Mouse (Mus musculus): ENCODE results near the gene Mapk8ip1. TPM values are rescaled to one million over a fixed set of nuclear protein-coding genes. Genes with fewer than 3 reads are reported as not detected.

Gene Mapk8ip1
- total RNA-seq, 4 experiments from 2014 or later = 3.4 to 4.6 (median 3.9) TPM

DNA sequence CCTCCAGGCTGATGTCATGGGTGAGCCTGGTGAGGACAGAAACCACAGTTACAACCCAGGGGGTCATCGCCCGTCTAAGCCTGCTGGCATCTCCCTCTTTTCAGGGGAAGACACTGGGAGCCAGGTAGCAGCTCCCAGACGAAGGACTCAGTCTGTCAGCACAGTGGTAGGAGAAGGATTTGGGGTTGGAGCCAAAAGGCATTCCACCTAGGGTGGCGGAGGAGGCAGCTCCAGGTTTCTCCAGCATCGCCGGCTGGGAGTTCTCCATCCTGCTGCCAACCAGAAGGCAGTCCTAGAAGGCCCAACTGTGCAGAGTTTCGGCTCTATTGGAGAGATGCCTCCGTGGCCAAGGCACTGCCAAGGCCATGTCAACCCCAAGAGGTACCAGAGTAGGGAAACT is 9.9 kb downstream of the Mapk8ip1 start:
- DNase-seq (ENCODE audit: low spot score) = no peak

DNA sequence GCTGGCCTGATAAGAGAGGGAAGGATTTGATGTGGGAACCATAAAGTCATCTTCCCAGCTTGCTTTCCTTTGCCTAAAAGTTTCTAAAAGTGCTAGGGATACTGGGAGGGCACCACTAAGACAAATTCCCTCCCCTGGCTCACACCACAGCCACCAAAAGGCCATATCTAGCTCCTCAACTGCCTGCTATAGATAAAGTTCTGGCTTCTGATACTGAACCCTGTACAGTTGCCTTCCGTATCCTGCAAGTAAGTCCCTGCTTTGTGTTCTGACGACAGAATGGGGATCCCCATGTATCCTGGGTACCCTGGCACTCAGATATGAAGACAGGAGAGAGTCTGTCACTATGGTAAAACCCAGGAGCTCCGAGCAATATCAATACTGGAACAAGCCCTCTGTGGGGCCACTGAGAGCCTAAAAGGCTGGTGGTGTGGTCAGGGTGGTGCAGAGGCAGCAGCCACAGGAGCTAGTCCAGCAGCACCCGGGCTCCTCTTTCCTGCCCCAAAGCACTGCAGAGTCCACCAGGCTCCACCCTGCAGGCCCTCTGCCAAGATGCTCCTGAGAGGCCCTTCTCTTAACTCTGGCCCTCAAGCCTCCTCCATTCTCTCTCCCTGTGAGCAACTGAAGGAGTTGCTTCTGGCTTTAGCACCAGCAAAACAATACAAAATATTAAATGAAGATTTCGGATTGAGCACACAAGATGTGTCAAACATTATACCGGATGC is 10.7 kb downstream of the Mapk8ip1 start:
- no peak for DNase-seq (ENCODE audit: low spot score)

DNA sequence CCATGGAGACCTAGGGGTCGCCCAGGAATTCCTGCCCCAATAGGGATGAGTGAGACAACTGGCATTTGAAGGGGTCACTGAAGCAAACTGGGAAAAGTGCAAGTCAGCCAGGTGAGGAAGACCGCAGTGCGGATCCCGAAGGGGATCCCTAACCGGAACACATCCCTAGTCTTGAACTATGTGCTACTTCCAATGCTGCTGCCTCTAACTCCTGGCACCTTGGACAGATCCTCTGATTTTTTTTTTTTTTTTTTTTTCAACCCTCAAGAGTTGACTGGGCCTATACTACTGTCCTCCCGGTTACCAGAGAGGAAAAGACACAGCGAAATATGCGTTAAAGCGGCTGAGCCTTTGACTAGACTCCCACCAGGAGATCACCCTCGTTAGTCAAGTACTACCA is 11.4 kb downstream of the Mapk8ip1 start:
- no peak for DNase-seq (ENCODE audit: low spot score)

DNA sequence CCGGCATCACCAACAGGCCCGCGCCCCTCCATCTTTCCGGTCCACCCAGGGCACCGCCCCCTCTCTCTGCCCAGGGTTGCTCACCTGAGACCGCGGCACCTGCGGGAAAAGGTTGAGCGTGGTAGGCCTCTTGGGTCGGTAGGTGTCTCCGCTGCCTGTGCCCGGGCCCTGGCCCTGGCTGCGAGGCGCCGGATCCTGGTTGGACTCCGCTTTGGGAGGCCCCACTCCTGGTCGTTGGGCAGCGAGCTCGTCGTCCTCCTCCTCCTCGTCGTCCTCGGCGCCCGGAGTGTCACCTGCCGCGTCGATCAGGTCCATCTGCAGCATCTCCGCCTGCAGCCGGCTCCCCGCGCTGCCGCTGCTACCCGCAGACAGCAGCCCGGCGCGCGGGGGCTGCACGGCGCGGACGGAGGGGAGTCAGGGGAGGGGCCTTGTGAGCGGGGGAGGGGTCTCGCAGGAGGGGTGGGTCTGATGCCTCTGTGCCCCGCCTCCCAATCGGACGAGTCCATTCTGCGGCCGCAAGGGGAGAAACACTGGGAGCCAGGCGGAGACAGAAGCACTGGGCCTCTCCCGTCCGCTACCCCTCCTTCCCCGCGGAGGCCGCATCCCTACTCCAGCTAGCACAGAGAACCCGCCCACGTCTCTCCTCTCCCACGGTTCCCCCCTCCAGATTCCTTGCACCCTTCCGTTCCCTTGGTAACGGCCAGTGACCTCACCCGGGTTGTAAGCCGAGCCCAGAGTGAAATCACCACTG is 12.0 kb downstream of the Mapk8ip1 start:
- peak; percentile 82 for DNase-seq (ENCODE audit: low spot score)

DNA sequence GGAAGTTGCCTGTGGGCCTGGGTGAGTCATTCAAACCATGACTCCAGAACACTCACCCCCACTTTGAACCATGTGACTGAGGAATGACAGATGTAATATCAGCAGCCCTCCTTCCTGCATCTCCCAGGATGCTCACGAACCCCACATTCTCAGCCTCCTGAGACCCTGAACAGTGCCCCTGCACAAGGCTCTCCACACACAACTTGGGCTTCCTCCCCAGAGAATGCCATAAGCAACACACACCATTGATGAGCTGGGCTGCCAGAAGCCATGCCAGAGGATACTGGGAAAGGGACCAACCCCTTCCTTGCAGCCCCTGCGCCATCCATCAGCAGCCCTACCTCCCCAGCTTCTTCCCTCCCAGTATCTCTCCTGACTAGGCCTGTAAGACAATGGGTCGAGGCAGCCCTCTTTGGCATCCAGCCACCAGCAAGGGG is 13.0 kb downstream of the Mapk8ip1 start:
- no peak for DNase-seq (ENCODE audit: low spot score)

DNA sequence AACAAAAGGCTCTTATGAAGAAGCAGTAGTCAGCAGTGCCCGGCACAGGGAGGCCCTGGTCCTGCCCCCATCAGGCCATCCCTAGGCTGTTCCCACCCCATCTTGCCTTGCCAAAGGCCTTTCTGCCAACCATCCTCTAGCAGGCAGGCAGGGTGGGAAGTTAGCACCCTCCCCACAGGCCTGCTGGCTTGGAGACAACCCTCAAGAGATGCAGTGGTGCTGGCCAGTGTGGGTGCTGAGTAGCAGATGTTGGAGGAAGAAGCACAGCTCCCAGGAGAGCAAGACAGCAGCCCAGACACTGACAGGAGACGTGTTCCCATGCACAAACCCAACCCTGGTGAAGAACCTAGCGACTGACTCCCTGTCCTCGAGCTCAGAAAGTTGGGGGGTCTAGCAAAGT is 13.4 kb downstream of the Mapk8ip1 start:
- no peak for DNase-seq (ENCODE audit: low spot score)

DNA sequence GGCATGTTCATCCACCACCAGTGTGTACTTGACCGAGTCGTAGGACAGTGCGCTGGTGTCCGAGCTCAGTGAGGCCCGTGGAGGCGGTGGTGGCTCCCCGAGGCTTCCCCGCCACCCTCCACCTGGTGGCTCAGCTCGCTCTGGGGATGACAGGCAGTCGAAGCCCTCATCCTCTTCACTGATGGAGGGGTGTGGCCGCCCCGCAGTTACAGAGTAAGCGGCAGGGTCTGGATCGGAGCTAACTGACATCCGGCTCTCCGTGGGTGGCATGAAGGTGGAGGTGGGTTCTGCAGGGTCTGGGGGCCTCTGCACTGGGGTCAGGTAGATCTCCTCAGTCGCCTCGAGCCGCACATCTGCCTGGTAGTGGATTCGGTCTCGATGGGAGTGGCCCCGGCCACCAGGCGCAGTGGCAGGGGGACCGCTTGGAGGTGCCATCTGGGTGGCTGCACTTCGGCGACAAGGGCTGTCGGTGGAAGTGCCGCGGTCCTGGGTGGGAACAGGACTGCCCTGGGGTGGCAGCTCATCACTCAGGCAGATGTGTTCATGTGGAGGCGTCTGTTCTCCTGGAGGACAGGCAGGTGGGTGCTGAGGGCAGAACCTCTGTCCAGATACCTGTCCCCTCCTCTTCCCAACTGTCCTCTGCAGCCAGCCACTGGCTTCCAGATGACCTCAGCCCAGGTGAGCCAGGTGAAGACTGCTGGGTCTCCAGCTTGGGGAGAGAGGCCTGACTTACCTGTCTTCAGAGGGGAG is 14.1 kb downstream of the Mapk8ip1 start:
- DNase-seq (ENCODE audit: low spot score) = no peak

DNA sequence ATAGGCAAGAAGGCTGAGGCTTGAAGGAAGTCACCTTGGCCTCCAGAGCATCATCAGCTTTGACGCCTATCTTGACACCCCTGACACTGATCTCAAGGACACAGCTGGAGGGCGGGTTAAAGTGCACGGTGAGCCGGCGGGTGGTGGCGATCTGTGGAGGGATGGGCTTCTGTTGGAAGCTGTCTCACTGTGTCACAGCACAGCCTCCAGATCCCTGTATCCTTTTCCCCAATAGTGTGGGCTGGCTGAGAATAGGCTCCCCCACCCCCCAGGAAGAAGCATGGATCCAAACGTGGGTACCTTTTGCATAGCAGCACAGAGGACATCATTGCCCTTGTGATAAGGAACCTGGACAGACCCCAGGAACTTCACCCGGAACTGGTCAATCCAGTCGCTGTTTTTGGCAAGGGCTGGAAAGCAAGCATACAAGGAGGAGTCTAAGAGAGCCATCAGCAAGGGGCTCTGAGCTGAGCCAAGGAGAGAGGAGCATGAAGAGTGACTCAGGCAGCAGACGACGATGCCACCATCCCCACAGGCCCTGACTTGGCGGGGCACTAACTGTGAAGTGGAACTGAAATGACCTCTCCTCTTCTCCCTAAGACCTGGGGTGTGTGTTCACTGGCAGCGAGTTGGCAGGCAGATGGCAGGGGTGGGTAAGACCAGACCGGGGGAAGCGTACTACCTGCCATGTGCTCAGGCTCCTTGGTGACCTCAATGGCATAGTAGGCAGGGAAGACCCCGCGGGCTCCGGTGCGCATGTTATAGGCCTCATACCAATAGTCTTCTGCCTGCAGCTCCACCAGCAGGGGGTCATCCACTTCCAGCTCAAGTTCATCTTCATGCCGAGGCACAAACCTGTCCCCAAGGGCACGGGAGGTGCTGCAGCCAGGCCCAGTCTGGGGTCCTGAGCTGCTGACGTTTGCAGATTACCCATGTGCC is 15.7 kb downstream of the Mapk8ip1 start:
- DNase-seq (ENCODE audit: low spot score) = no peak

DNA sequence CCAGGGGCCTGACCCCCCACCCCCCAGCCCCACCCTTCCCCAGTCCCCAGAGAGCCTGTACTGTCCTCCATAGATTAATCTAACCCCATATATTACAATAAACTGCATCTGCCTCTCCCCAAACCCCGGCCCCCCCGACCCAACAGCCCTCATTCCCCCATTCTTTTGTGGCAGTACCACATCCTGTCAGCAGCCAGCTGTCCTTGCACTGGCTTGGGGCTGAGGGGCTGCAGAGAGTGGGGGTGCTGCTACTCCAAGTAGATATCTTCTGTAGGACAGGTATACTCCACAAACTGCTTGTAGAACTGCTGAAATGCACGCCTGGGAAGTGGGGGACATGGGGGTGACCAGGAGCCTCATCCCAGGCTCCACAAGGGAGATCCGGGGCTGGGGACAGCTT is 17.0 kb downstream of the Mapk8ip1 start:
- no peak for DNase-seq (ENCODE audit: low spot score)

DNA sequence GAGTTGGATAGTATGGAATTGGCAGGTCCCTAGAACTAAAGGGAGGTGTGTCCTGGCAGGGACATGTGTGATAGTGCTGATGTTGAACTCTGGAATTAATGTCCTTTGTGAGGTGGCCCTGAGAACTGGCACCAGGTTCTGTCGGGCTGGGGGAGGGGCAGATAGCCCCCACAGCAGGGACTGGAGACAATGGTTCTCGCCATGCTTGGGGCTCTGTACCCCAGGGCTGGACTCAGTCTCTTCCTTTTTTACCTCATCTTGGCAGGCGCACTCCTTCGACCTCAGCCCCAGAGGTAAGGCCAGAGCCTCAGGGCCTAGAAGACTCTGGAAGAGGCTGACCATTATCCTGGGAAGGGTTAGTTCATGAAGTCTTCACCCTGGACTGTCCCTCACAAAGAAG is 18.3 kb downstream of the Mapk8ip1 start:
- no peak for DNase-seq (ENCODE audit: low spot score)

DNA sequence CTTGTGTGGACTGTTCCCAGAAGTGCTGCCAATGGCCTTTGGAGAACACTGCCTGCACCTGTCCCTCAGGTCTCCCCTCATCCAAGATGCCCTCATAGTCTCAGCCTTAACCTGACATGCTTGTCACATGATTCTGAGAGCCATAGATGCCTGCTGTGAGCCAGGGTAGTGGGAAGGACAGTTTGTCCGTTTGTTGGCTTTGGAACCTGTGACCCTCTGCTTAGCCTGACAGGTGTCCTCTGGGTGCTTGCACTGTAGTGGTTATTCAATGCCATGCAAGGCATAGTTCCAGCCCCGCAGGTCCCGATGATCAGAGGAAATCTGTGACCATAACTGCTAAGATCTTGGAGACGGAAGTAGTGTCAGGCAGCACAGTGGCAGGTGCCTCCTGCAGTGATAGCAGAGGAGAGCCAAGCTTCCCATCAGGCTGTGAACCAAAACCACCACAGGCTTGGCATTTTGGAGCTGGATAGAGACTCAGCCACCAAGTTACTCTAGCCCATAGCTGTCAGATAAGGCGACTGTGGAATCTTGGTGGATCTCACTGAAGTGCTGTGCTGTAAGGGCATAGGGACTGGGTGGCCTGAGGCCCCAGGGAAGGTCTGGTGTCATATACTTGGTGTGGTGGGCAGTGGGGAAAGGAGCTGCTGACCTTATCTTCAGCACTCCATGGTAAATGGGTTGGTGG is 19.0 kb downstream of the Mapk8ip1 start, which contains the start of gene 1700029I15Rik:
1700029I15Rik (plus strand) TSS at position 638 of the 688 bp plus-strand sequence.
- no peak for DNase-seq (ENCODE audit: low spot score)

DNA sequence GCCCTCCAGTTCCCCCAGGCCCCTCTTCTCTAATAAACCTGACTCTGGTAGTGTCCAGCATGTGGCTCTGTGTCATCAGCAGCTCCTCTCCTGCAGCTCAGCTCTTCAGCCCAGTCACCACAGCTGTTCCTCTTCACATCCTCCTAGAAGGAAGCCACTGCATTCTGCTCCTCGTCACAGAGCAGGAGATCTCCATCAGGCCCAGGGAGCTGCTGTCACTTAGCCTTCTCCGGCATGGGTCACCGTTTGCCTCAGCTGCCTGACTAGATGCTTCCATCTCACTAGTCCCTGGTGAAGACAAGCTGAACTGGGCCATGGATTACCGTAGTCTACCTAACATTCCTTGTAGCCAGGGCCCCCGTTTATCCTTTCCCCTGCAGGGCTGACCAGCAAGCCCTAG is 19.9 kb downstream of the Mapk8ip1 start:
- no peak for DNase-seq (ENCODE audit: low spot score)

DNA sequence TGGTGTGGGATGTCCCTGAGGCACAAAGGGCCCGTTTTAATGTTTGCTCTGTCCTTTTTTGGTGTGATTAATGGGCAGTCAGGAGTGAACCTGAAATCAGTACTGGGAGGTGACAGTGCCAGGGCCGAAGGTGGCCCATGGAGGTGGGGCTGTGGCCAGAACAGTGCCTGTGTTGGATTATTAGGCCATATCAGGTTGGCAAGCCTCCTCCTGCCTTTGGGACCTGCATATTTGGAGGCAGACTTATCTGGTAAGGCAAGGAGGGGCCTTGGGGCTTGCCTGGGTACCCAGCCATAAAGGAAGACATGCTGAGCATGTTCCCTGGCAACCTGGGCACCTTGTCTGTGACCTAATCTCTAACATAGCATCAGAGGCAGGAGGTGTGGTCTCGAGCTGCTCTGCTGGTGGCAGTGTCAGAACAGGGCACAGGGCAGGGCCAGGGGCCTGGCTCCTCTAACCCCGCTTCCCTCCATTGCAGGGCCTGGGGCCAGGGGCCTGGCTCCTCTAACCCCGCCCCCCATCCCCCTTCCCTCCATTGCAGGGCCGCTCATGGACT is 20.5 kb downstream of the Mapk8ip1 start:
- no peak for DNase-seq (ENCODE audit: low spot score)

DNA sequence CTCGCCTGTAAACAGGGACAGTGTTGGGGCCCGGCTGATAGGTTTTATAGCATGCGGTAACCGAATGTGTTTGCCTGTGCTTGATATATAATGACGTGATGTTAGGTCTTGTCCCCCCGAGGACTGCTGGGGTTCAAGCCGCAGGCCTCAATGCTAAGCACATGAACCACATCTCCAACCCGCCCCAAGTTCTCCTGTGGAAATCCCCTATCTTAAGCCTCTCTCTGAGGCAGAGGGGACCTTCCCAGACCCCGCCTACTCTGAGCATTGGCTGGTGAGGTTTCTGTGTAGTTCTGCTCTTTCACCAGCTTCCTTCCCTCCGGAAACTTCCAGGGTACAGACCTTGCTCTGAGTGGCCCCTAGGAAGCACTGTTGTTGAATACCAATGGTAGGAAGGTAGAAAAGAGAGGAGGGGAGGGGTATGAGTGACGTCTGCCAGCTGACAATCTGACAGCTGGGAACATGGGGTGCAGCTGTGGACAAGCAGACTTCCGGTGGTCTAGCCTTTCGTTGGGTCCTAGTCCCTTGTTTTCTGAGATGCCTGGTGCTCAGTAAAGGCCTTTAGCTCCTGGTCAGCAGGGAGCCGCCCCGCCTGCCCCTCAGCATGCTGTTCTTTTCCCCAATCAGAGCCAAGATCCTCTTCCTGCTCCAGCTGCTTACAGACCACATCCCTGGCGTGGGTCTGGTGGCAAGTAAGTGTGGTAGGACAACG is 21.1 kb downstream of the Mapk8ip1 start:
- DNase-seq (ENCODE audit: low spot score) = no peak

DNA sequence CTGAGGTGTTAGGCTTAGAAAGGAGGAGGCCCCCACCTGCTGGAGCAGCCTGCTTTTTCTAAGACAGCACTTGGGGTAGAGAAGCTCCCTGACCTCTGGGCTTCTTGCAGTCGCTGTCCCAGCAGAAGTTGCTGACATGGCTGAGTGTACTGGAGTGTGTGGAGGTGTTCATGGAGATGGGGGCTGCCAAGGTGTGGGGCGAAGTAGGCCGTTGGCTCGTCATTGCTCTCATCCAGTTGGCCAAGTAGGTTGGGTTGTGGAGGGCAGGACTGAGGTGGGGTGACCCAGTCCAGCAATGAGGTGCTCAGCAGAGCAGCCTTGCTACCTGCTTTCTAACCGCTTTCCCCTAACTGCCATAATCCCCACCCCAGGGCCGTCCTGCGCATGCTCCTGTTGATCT is 23.7 kb downstream of the Mapk8ip1 start:
- no peak for DNase-seq (ENCODE audit: low spot score)

DNA sequence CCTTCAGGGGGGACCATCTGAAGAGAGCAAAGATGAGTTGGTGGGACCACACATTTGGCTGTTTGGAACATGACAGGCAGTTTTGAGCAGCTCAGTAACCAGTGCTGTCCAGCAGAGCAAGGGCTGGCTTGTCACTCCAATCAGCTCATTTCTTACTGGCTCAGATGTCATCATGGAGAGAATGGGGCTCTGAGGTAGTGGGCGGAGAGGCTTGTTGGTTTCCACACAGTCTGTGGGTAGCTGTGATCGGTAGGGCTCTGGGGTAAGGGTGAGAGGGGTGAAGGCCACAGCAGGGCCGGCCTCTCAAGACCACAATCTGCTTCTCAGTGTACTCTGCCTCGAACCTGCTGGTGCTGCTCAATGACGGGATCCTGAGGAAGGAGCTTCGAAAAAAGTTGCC is 24.8 kb downstream of the Mapk8ip1 start:
- DNase-seq (ENCODE audit: low spot score) = no peak

DNA sequence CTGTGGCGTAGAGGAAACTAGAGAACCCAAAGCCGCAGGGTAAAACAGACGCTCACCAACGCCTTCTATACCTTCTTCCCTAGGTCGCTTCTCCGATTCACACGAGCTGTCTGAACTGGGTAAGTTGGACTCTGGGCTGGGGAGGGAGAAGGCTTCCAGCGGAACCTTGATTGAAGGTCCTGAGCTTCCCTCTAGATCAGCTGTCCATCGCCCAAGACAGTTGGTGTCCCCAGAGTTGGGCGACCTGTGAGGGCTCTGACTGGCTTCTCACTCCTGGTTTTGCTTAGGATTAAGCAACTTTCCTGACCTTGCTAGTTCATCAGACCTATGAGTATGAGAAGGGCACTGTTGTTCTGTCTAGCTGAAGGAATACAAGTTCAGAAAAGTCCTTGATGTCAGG is 25.3 kb downstream of the Mapk8ip1 start:
- DNase-seq (ENCODE audit: low spot score) = no peak

DNA sequence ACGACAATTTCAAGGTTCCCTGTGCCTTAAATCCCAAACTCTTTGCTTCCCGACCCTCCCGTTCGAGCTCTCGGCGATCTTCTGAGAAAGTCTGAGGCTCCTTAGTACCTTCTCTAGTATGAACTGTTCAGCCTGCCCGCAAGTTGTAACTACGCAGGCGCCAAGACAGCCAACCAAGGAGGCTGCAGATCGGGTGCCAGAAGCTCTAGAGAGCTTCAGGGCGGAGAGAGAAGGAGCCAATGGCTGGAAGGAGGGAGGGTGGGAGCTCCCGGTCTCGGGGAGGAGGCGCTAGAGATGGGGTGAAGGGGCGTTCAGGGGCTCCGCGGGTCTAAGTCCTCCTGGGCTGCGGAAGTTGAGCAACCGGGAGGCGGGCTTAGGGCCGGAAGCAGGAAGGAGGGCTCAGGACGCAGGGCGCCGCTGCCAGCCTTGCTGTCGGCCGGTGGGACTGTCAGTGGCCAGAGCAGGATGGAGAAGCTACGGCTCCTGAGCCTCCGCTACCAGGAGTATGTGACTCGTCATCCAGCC is 25.9 kb downstream of the Mapk8ip1 start:
- DNase-seq (ENCODE audit: low spot score) = peak; percentile 97

DNA sequence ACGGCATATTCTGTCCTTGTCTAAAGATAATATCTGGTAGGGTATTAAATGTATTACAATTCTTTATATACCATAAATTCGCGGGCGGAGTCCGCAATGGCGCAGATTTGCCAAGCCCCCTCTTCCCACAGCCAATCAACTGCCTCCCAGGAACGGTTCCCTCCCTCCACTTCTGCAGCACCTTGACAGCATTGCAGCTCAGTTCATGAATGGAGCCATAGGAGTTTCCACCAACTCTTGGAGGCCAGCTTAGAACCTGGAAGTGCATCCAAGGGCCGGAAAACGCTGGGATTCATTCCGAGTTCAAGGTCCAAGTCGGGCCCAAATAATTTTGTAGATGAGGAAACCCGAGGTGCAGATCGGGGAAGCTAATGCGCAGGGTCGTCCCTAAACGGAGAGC is 26.5 kb downstream of the Mapk8ip1 start, which contains the start of the genes Pex16 and Large2:
Pex16 (plus strand) TSS at position 163 of the 400 bp plus-strand sequence.
Large2 (minus strand) TSS at position 356 of the 400 bp plus-strand sequence.
- no peak for DNase-seq (ENCODE audit: low spot score)

Measured in heart, adult 8-10 months (tissue).